Mouse (Mus musculus) kidney, adult 2 months (tissue): ENCODE measurements at regions not wholly inside any gene's neighbourhood (a gene's known extent, or its start where the extent isn't known, plus 50 kb on each side); places are given as distances from the start of the nearest gene placed in this dataset.

Experiments
- DNase-seq: peaks from one replicate; pipeline ENCODE4 v3.0.0; 2021
- H3K27ac ChIP-seq: fragments of 200-500 bp; 2 replicates; pipeline ENCODE4 v1.5.1; 2012; ENCODE audit warnings: low read depth, low read length, control low read depth, inconsistent platforms; ENCODE audit not compliant: insufficient read depth
- H3K27me3 ChIP-seq: fragments of 200-500 bp; replicated peaks from 2 replicates; pipeline ENCODE4 v1.6.1; 2012; ENCODE audit warnings: mild to moderate bottlenecking, moderate library complexity, low read length, inconsistent platforms; ENCODE audit not compliant: control insufficient read depth, insufficient read depth
- H3K36me3 ChIP-seq: fragments of 200-500 bp; 2 replicates; pipeline ENCODE4 v1.6.1; 2012; ENCODE audit warnings: mild to moderate bottlenecking, moderate library complexity, low read length, inconsistent platforms; ENCODE audit not compliant: control insufficient read depth, insufficient read depth
- H3K4me1 ChIP-seq: fragments of 200-500 bp; 2 replicates; pipeline ENCODE4 v1.6.1; 2011; ENCODE audit warnings: low read length; ENCODE audit not compliant: control insufficient read depth, insufficient read depth
- H3K4me3 ChIP-seq: fragments of 200-500 bp; 2 replicates; pipeline ENCODE4 v1.5.1; 2011; ENCODE audit warnings: mild to moderate bottlenecking, low read depth, low read length, control low read depth; ENCODE audit not compliant: insufficient read depth
- CTCF ChIP-seq: fragments of 200-500 bp; conservative IDR thresholded peaks from 2 replicates; pipeline ENCODE4 v1.5.1; 2011; ENCODE audit warnings: low read depth, mild to moderate bottlenecking, control low read depth, low read length, moderate library complexity, mixed read lengths; ENCODE audit not compliant: insufficient read depth, insufficient read length
- POLR2A ChIP-seq: fragments of 200-500 bp; IDR thresholded peaks from one replicate; pipeline ENCODE4 v1.6.1; 2011; ENCODE audit warnings: low read depth, low read length, control low read depth
- WGBS: fragments of 180-500 bp; shearing (Covaris S2); methylation state at CpG from one replicate; pipeline ENCODE4 v1.1.7; 2018; 5-methylcytosine and 5-hydroxymethylcytosine counted together

DNA sequence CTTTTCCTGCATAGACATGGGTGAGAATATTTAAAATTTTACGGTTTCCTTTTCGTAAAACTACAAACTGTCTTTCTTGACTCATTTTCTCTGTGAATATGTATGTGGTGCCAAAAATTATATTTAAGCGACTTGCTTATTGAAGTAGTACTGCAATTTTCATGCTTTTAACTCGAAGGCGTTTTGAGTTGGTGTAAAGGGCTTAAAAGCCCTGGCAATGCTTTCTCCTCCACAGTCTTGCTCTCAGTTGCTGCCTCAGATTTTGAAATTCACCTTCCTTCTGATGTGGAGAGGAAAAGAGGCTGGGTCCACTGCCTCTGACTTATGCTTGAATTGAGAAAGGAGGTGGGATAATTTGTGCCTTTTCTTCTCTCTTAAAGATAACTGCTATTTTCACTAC is 629.6 kb upstream of the Nrsn1 start:
- Histone ChIP-seq H3K36me3 (no peaks in the 10 kb centered on the region), H3K4me3 (no peak overlapping the region), H3K27me3 (no peaks in the 10 kb centered on the region), H3K4me1 (no peaks in the 10 kb centered on the region), H3K27ac (no peak overlapping the region)
- 89% methylated on average over 5 of the region's 5 CpGs for WGBS
- DNase-seq: no peak
- TF ChIP-seq CTCF (no peak), POLR2A (no peak)

GRCm38 (mm10) chr13:25893150-25893549 is 622.8 kb upstream of the Nrsn1 start:
- DNase-seq: no peak

GRCm38 (mm10) chr13:25882818-25883217 is 612.5 kb upstream of the Nrsn1 start:
- TF ChIP-seq CTCF (no peak), POLR2A (no peak)
- no peak overlapping the region for H3K27ac ChIP-seq
- no peaks in the 10 kb centered on the region for H3K4me1 ChIP-seq
- DNase-seq: no peak
- H3K36me3 ChIP-seq: no peaks in the 10 kb centered on the region
- no peaks in the 10 kb centered on the region for H3K27me3 ChIP-seq
- 80% methylated on average over 4 of the region's 4 CpGs for WGBS
- no peak overlapping the region for H3K4me3 ChIP-seq

More at GRCm38 (mm10) chr13:25893150-25893549, 622.8 kb upstream of the Nrsn1 start:
- Histone ChIP-seq H3K4me1 (no peaks in the 10 kb centered on the region), H3K27me3 (no peaks in the 10 kb centered on the region), H3K4me3 (no peak overlapping the region), H3K36me3 (no peaks in the 10 kb centered on the region), H3K27ac (no peak overlapping the region)
- 8% methylated on average over 2 of the region's 2 CpGs for WGBS
- TF ChIP-seq CTCF: no peak
- TF ChIP-seq POLR2A: no peak

DNA sequence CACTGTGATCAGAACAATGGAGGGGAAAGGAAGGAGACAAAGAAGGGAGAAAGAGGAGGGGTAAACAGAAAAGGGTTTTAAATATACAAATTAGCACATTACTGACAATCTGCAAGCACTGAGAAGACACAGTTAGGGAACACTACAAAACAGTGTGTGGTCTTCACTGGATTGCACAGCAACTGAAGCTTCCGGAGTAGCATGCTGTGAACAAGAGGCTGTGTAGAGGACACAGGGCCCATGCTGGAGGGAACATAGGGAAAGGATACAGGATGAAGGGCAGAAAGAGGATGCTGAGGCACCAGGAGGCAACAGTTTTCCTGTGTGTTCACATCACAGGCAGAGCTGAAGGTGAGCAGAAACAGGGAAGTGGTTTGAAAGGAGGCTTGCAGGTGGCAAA is 598.6 kb upstream of the Nrsn1 start:
- TF ChIP-seq POLR2A (no peak), CTCF (no peak)
- Histone ChIP-seq H3K36me3 (no peaks in the 10 kb centered on the region), H3K27me3 (no peaks in the 10 kb centered on the region), H3K4me1 (no peaks in the 10 kb centered on the region), H3K4me3 (no peak overlapping the region), H3K27ac (no peak overlapping the region)
- 79% methylated on average over 1 of the region's 1 CpGs for WGBS
- no peak for DNase-seq

- Histone ChIP-seq H3K4me3 (no peak overlapping the region), H3K4me1 (no peaks in the 10 kb centered on the region), H3K27ac (no peak overlapping the region), H3K27me3 (no peaks in the 10 kb centered on the region), H3K36me3 (no peaks in the 10 kb centered on the region)
- TF ChIP-seq POLR2A (no peak), CTCF (no peak)
- DNase-seq: no peak
Measured at GRCm38 (mm10) chr13:25858207-25858606, 587.9 kb upstream of the Nrsn1 start.

GRCm38 (mm10) chr13:25857569-25857968 is 587.3 kb upstream of the Nrsn1 start:
- TF ChIP-seq POLR2A (no peak), CTCF (no peak)
- Histone ChIP-seq H3K4me1 (no peaks in the 10 kb centered on the region), H3K36me3 (no peaks in the 10 kb centered on the region), H3K27ac (no peak overlapping the region), H3K27me3 (no peaks in the 10 kb centered on the region), H3K4me3 (no peak overlapping the region)
- DNase-seq: no peak
- 73% methylated on average over 3 of the region's 3 CpGs for WGBS

- Histone ChIP-seq H3K4me3 (no peak overlapping the region), H3K27me3 (no peaks in the 10 kb centered on the region), H3K36me3 (no peaks in the 10 kb centered on the region), H3K4me1 (no peaks in the 10 kb centered on the region), H3K27ac (no peak overlapping the region)
- no peak for TF ChIP-seq POLR2A
- no peak for TF ChIP-seq CTCF
- DNase-seq: no peak
- 87% methylated on average over 3 of the region's 3 CpGs for WGBS
Measured at GRCm38 (mm10) chr13:25857096-25857495, 586.8 kb upstream of the Nrsn1 start.

- Histone ChIP-seq H3K4me1 (no peaks in the 10 kb centered on the region), H3K27ac (no peak overlapping the region), H3K27me3 (no peaks in the 10 kb centered on the region), H3K4me3 (no peak overlapping the region), H3K36me3 (no peaks in the 10 kb centered on the region)
- WGBS: 92% methylated on average over 2 of the region's 2 CpGs
- no peak for DNase-seq
- TF ChIP-seq CTCF (no peak), POLR2A (no peak)
Measured at GRCm38 (mm10) chr13:25856549-25856948, 586.2 kb upstream of the Nrsn1 start.
